14 mouse cellular contexts compared by ENCODE assay signal in the genomic region with DNA sequence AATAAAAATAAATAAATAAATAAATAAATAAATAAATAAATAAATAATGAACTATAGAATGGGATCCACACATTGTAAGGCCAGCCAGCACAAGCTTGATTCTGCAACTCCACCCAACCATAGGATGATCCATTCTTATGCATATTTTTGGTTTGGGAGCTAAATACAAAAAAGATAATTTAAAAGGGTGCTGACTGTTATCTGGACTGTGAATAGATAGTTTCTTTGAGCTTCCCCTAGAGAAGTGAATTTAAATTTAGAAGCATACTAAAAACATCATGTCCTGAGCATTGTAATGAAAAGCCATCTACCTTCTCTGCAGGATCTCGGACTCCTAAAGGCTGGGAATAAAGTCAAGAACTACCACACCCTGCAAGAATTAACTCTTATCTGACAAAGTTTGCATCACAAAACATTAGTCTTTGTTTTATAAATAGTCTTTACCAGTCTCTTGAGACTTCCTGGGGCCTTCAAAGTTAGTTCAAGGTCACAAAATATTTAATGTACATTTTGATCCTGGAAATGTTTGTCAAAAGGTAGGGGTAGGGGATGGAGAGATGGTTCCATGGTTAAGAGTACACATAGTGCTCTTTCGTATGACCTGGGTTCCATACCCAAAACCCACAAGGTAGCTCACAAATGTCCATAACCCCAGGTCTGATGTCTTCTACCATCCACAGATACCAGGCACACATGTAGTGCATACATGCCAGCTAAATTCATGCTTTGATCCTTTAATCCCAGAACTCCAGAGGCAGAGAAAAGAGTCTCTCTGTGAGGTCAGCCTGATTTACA. TPM values are rescaled to one million over a fixed set of nuclear protein-coding genes. Genes with fewer than 3 reads are reported as not detected.
"Had no signal": no experiment of that assay in that cellular context is flagged by ENCODE, and none has a peak within 500 bp of the region (broad histone marks: within the 10 kb centered on the region; RNA-seq: fewer than 3 reads in every experiment).

No protein-coding gene starts in this region.

RNA-seq across cellular contexts. Expression of gene Gm13128, which starts 17.2 kb away (rescaled TPM):
- polyA plus RNA-seq: neural tube, embryonic 13.5 days; neural tube, embryonic 14.5 days; neural tube, embryonic 15.5 days; small intestine, adult 2 months; spleen, adult 2 months; stomach, embryonic 14.5 days; stomach, embryonic 15.5 days; stomach, embryonic 16.5 days; stomach, postnatal 0 days; testis, adult 2 months; thymus, adult 2 months; thymus, postnatal 0 days; urinary bladder, adult 2 months had no signal

RNA-seq across cellular contexts. Expression of gene Pramel5, which starts 32.6 kb away (rescaled TPM):
- total RNA-seq: neutrophil, adult 5-6 weeks had no signal
- polyA plus RNA-seq: neural tube, embryonic 13.5 days; neural tube, embryonic 14.5 days; neural tube, embryonic 15.5 days; small intestine, adult 2 months; spleen, adult 2 months; stomach, embryonic 14.5 days; stomach, embryonic 15.5 days; stomach, embryonic 16.5 days; stomach, postnatal 0 days; testis, adult 2 months; thymus, adult 2 months; thymus, postnatal 0 days; urinary bladder, adult 2 months had no signal

RNA-seq across cellular contexts. Expression of gene Gm13119, which starts 44.9 kb away (rescaled TPM):
- total RNA-seq: neutrophil, adult 5-6 weeks had no signal
- polyA plus RNA-seq: neural tube, embryonic 13.5 days; neural tube, embryonic 14.5 days; neural tube, embryonic 15.5 days; small intestine, adult 2 months; spleen, adult 2 months; stomach, embryonic 14.5 days; stomach, embryonic 15.5 days; stomach, embryonic 16.5 days; stomach, postnatal 0 days; testis, adult 2 months; thymus, adult 2 months; thymus, postnatal 0 days; urinary bladder, adult 2 months had no signal
